Mouse (Mus musculus): ENCODE measurements around the gene Ugt2b34. TPM values are rescaled to one million over a fixed set of nuclear protein-coding genes. Genes with fewer than 3 reads are reported as not detected.

Ugt2b34 gene
- polyA plus RNA-seq (2011; ENCODE audit: insufficient read depth, insufficient read length, low read depth, missing spikeins): not detected in 2 replicates

DNA sequence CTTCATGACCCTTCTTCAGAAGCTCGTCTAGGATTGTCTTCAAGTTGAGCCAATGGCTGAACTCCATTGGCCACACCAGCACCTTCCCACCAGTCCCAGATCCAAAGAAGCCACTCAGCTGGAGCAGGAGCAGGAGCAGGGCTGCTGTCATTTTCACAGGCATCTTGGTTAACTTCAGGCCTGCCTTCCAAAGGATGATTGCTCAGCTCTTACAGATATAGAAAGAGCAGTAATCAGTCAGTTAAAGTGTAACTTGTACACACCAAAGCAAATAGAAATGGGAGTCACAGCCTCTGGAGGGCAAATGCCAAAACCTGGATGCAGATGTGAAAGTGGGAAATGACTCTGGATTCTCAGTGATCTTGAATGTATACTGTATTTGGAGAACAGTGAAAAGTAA is at the start of gene Ugt2b34:
Ugt2b34 (minus strand) TSS at position 180 of the 400 bp plus-strand sequence.
- H3K9me3 ChIP-seq (replicated peaks; ENCODE audit: control insufficient read depth, insufficient read depth, low read length, poor library complexity, severe bottlenecking): no peaks in the 10 kb centered on the region
- H3K27me3 ChIP-seq (ENCODE audit: control insufficient read depth, insufficient read depth, low read length, poor library complexity, severe bottlenecking): no peaks in the 10 kb centered on the region
- no peak for TF ChIP-seq EP300 (IDR thresholded peaks at IDR 0.05; ENCODE audit: insufficient read depth, low read depth, low read length)
- no peak for TF ChIP-seq POLR2A (IDR thresholded peaks at IDR 0.05; ENCODE audit: insufficient read depth, low read length)
- H3K4me1 ChIP-seq (ENCODE audit: control insufficient read depth, insufficient read depth, low read length): no peaks in the 10 kb centered on the region
- H3K4me3 ChIP-seq (ENCODE audit: low read depth, low read length): no peak within 1 kb of the TSS
- no peak within 1 kb of the TSS for H3K27ac ChIP-seq (ENCODE audit: insufficient read depth, low read length)
- H3K36me3 ChIP-seq (ENCODE audit: control insufficient read depth, insufficient read depth, low read length, poor library complexity, severe bottlenecking): no peaks in the 10 kb centered on the region
- H3K9ac ChIP-seq (ENCODE audit: low read depth, poor library complexity, severe bottlenecking): no peak within 1 kb of the TSS

GRCm38 (mm10) chr5:86942111-86942510 is 35.4 kb upstream of the Ugt2b34 start:
- no peak overlapping the region for H3K4me3 ChIP-seq (ENCODE audit: low read depth, low read length)
- H3K27ac ChIP-seq (ENCODE audit: insufficient read depth, low read length): no peak overlapping the region
- TF ChIP-seq POLR2A (IDR thresholded peaks at IDR 0.05; ENCODE audit: insufficient read depth, low read length) (no peak), EP300 (IDR thresholded peaks at IDR 0.05; ENCODE audit: insufficient read depth, low read depth, low read length) (no peak), CTCF (IDR thresholded peaks at IDR 0.05; ENCODE audit: low read depth, low read length) (no peak)
- H3K36me3 ChIP-seq (ENCODE audit: control insufficient read depth, insufficient read depth, low read length, poor library complexity, severe bottlenecking): no peaks in the 10 kb centered on the region
- H3K4me1 ChIP-seq (ENCODE audit: control insufficient read depth, insufficient read depth, low read length): no peaks in the 10 kb centered on the region
- no peaks in the 10 kb centered on the region for H3K27me3 ChIP-seq (ENCODE audit: control insufficient read depth, insufficient read depth, low read length, poor library complexity, severe bottlenecking)
- no peaks in the 10 kb centered on the region for H3K9me3 ChIP-seq (replicated peaks; ENCODE audit: control insufficient read depth, insufficient read depth, low read length, poor library complexity, severe bottlenecking)
- H3K9ac ChIP-seq (ENCODE audit: low read depth, poor library complexity, severe bottlenecking): no peak overlapping the region

DNA sequence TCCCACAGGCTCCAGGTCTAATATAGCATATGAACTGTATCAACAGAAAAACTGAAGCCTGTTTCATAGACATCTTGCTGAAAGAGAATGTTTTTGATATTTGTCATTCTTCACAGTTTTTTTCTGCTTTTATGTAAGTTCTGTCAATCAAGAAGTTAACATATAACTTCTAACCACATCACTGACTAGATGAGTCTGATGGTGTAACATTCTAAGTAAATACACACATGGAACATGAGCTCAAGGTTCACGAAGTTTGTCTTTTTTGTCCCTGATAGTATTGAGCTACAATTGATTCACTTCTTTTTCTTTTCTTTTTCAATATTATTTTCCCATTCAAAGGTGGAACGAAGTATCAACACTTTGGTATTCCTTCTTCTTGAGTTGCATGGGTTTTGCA is 19.7 kb upstream of the Ugt2b34 start, which contains the start of gene Ugt2b1:
Ugt2b1 (minus strand) TSS at position 105 of the 400 bp plus-strand sequence.
- Histone ChIP-seq H3K9me3 (replicated peaks; ENCODE audit: control insufficient read depth, insufficient read depth, low read length, poor library complexity, severe bottlenecking) (no peaks in the 10 kb centered on the region), H3K4me3 (ENCODE audit: low read depth, low read length) (no peak within 1 kb of the TSS), H3K27me3 (ENCODE audit: control insufficient read depth, insufficient read depth, low read length, poor library complexity, severe bottlenecking) (no peaks in the 10 kb centered on the region), H3K9ac (ENCODE audit: low read depth, poor library complexity, severe bottlenecking) (no peak within 1 kb of the TSS), H3K27ac (ENCODE audit: insufficient read depth, low read length) (no peak within 1 kb of the TSS), H3K4me1 (ENCODE audit: control insufficient read depth, insufficient read depth, low read length) (no peaks in the 10 kb centered on the region), H3K36me3 (ENCODE audit: control insufficient read depth, insufficient read depth, low read length, poor library complexity, severe bottlenecking) (no peaks in the 10 kb centered on the region)
- no peak for TF ChIP-seq POLR2A (IDR thresholded peaks at IDR 0.05; ENCODE audit: insufficient read depth, low read length)
- no peak for TF ChIP-seq CTCF (IDR thresholded peaks at IDR 0.05; ENCODE audit: low read depth, low read length)
- TF ChIP-seq EP300 (IDR thresholded peaks at IDR 0.05; ENCODE audit: insufficient read depth, low read depth, low read length): no peak

- Histone ChIP-seq H3K9me3 (replicated peaks; ENCODE audit: control insufficient read depth, insufficient read depth, low read length, poor library complexity, severe bottlenecking) (no peaks in the 10 kb centered on the region), H3K36me3 (ENCODE audit: control insufficient read depth, insufficient read depth, low read length, poor library complexity, severe bottlenecking) (no peaks in the 10 kb centered on the region), H3K4me3 (ENCODE audit: low read depth, low read length) (no peak overlapping the region), H3K4me1 (ENCODE audit: control insufficient read depth, insufficient read depth, low read length) (no peaks in the 10 kb centered on the region), H3K27me3 (ENCODE audit: control insufficient read depth, insufficient read depth, low read length, poor library complexity, severe bottlenecking) (no peaks in the 10 kb centered on the region), H3K9ac (ENCODE audit: low read depth, poor library complexity, severe bottlenecking) (no peak overlapping the region), H3K27ac (ENCODE audit: insufficient read depth, low read length) (no peak overlapping the region)
- no peak for TF ChIP-seq CTCF (IDR thresholded peaks at IDR 0.05; ENCODE audit: low read depth, low read length)
- no peak for TF ChIP-seq POLR2A (IDR thresholded peaks at IDR 0.05; ENCODE audit: insufficient read depth, low read length)
- TF ChIP-seq EP300 (IDR thresholded peaks at IDR 0.05; ENCODE audit: insufficient read depth, low read depth, low read length): no peak
Measured at GRCm38 (mm10) chr5:86920661-86921233, 14.0 kb upstream of the Ugt2b34 start.

- H3K27ac ChIP-seq (ENCODE audit: insufficient read depth, low read length): no peak overlapping the region
- H3K9ac ChIP-seq (ENCODE audit: low read depth, poor library complexity, severe bottlenecking): no peak overlapping the region
- no peaks in the 10 kb centered on the region for H3K4me1 ChIP-seq (ENCODE audit: control insufficient read depth, insufficient read depth, low read length)
- no peaks in the 10 kb centered on the region for H3K9me3 ChIP-seq (replicated peaks; ENCODE audit: control insufficient read depth, insufficient read depth, low read length, poor library complexity, severe bottlenecking)
- H3K4me3 ChIP-seq (ENCODE audit: low read depth, low read length): no peak overlapping the region
- no peaks in the 10 kb centered on the region for H3K27me3 ChIP-seq (ENCODE audit: control insufficient read depth, insufficient read depth, low read length, poor library complexity, severe bottlenecking)
- no peaks in the 10 kb centered on the region for H3K36me3 ChIP-seq (ENCODE audit: control insufficient read depth, insufficient read depth, low read length, poor library complexity, severe bottlenecking)
- TF ChIP-seq POLR2A (IDR thresholded peaks at IDR 0.05; ENCODE audit: insufficient read depth, low read length) (no peak), CTCF (IDR thresholded peaks at IDR 0.05; ENCODE audit: low read depth, low read length) (no peak), EP300 (IDR thresholded peaks at IDR 0.05; ENCODE audit: insufficient read depth, low read depth, low read length) (no peak)
Measured at GRCm38 (mm10) chr5:86911357-86912099, 4.8 kb upstream of the Ugt2b34 start.

- H3K27me3 ChIP-seq (ENCODE audit: control insufficient read depth, insufficient read depth, low read length, poor library complexity, severe bottlenecking): no peaks in the 10 kb centered on the region
- H3K27ac ChIP-seq (ENCODE audit: insufficient read depth, low read length): no peak overlapping the region
- no peaks in the 10 kb centered on the region for H3K36me3 ChIP-seq (ENCODE audit: control insufficient read depth, insufficient read depth, low read length, poor library complexity, severe bottlenecking)
- no peak overlapping the region for H3K9ac ChIP-seq (ENCODE audit: low read depth, poor library complexity, severe bottlenecking)
- no peak for TF ChIP-seq POLR2A (IDR thresholded peaks at IDR 0.05; ENCODE audit: insufficient read depth, low read length)
- TF ChIP-seq EP300 (IDR thresholded peaks at IDR 0.05; ENCODE audit: insufficient read depth, low read depth, low read length): no peak
- TF ChIP-seq CTCF (IDR thresholded peaks at IDR 0.05; ENCODE audit: low read depth, low read length): no peak
- H3K4me3 ChIP-seq (ENCODE audit: low read depth, low read length): no peak overlapping the region
- no peaks in the 10 kb centered on the region for H3K4me1 ChIP-seq (ENCODE audit: control insufficient read depth, insufficient read depth, low read length)
- no peaks in the 10 kb centered on the region for H3K9me3 ChIP-seq (replicated peaks; ENCODE audit: control insufficient read depth, insufficient read depth, low read length, poor library complexity, severe bottlenecking)
Measured at GRCm38 (mm10) chr5:86910770-86911169, 4.0 kb upstream of the Ugt2b34 start.
